Mouse (Mus musculus): Measurements from ENCODE around the gene Mmp3.
"Not testable (repeated sequence)": the region's sequence is repeated elsewhere in the genome, so short reads cannot be mapped to it uniquely, and the experiment has no call there.

The Mmp3 gene

GRCm38 (mm10) chr9:7445522-7445921 is at the start of gene Mmp3:
TSS of gene Mmp3 (plus strand) at chr9:7445822.
- no peak for DNase-seq (ENCODE audit: low read depth, low spot score)

- not testable (repeated sequence) for DNase-seq (ENCODE audit: low read depth, low spot score)
Observed at GRCm38 (mm10) chr9:7396556-7396955, 49.1 kb upstream of the Mmp3 start.

DNA sequence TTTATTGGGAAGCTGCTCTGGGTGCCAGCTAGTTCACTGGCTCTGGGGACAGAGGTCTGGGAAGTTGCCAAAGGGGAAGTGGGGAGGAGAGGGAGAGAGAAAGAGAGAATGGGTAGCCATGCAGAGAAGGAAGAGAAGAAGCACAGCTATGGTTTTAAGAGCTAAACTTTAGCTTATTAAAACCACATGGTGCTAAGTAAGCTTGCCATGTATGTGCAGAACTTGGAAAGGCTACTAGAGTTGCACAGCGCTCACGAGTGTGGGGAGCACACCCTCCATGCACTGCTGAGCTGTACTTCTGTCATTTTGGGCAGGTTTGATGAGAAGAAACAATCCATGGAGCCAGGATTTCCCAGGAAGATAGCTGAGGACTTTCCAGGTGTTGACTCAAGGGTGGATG is 7.7 kb downstream of the Mmp3 start:
- no peak for DNase-seq (ENCODE audit: low read depth, low spot score)

DNA sequence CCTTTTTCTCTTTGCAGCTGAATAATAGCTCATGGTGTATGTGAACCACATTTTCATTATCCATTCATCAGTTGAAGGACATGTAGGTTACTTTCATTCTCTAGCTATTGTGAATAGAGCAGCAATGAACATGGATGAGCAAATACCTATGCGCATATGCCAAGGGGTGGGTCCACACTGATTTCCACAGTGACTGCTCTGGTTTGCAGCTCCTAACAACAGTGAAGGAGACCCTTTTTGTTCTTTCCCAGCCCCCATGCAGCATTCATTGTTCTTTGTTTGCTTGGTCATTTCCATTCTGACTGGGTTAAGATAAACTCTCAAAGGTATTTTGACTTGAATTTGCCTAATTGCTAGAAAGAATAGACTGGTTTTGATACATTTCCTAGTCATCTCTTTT is 24.6 kb downstream of the Mmp3 start:
- no peak for DNase-seq (ENCODE audit: low read depth, low spot score)

GRCm38 (mm10) chr9:7483684-7484394 is 38.2 kb downstream of the Mmp3 start:
- no peak for DNase-seq (ENCODE audit: low read depth, low spot score)

DNA sequence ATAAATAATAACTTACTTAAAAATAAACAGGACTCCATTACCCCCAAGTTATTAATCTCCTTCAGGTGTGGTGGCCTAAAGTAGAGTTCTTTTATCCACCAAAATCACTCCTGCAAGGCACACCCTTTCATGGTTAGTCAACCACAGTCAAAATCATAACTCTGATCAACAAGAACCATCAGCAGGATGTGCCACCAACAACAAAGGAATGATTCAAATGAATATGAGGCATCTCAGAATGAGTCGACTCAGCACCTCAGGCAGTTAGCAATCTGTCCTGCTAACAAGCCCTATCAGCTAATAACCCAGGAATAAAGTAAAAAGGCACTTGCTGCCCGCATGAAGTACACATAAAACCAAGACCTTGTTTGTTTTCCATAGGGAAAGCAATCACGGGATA is 55.5 kb downstream of the Mmp3 start:
- no peak for DNase-seq (ENCODE audit: low read depth, low spot score)

DNA sequence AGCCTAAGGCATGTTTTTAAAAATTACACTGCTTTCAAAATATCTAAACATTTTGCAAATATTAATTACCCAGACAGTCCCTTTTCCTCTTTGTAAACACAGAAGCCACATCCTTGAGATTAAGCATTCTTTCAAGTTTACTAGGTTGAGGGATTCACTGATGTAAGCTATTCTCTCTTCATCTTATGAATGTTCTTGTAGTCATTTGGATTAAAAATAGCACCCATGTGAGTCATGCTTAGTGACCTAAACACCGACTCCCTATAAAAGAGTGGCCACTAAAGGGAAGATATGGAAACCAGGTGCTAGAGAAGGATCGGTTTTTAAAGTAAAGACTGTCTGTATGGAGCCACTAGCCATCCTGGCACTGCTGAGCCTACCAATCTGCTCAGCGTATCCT is 56.4 kb downstream of the Mmp3 start, which contains the start of gene Mmp10:
Gene Mmp10 (plus strand): TSS at position 302 of the 400 bp plus-strand sequence.
- DNase-seq (ENCODE audit: low read depth, low spot score), result no peak

Data from retina, adult 2 months (tissue).